Mouse (Mus musculus) liver, postnatal 0 days (tissue): ENCODE measurements around the gene Lactbl1. TPM values are rescaled to one million over a fixed set of nuclear protein-coding genes. Genes with fewer than 3 reads are reported as not detected.

ENCODE experiments used
- ATAC-seq: fragments of 200-750 bp; cut with Nextera tagmentation; 2 replicates; pipeline ENCODE4 v1.8.0; 2017; ENCODE audit warnings: mild to moderate bottlenecking, moderate library complexity
- DNase-seq: peaks from one replicate; pipeline ENCODE4 v3.0.0-alpha.2; 2016
- H3K27ac ChIP-seq: fragments of 300-500 bp; sonication (generic); 2 replicates; pipeline ENCODE4 v1.5.1; 2014; ENCODE audit warnings: antibody characterized with exemption, moderate library complexity, mild to moderate bottlenecking, low read depth
- H3K27me3 ChIP-seq: fragments of 300-500 bp; sonication (generic); 2 replicates; pipeline ENCODE4 v1.6.1; 2014; ENCODE audit warnings: low read length, control low read depth, mixed read lengths; ENCODE audit not compliant: insufficient read depth
- H3K36me3 ChIP-seq: fragments of 300-500 bp; sonication (generic); replicated peaks from 2 replicates; pipeline ENCODE4 v1.6.1; 2014; ENCODE audit warnings: mild to moderate bottlenecking, control low read depth, low read length, moderate library complexity, mixed read lengths; ENCODE audit not compliant: insufficient read depth
- H3K4me1 ChIP-seq: fragments of 300-500 bp; sonication (generic); 2 replicates; pipeline ENCODE4 v1.6.1; 2014; ENCODE audit warnings: antibody characterized with exemption, mild to moderate bottlenecking, control low read depth; ENCODE audit not compliant: insufficient read depth
- H3K4me2 ChIP-seq: fragments of 300-500 bp; sonication (generic); 2 replicates; pipeline ENCODE4 v1.6.1; 2014; ENCODE audit warnings: low read depth, mild to moderate bottlenecking, low read length, moderate library complexity, mixed read lengths
- H3K4me3 ChIP-seq: fragments of 300-500 bp; sonication (generic); 2 replicates; pipeline ENCODE4 v1.5.1; 2014; ENCODE audit warnings: low read depth, low read length
- H3K9ac ChIP-seq: fragments of 300-500 bp; sonication (generic); replicated peaks from 2 replicates; pipeline ENCODE4 v1.6.1; 2014; ENCODE audit warnings: mild to moderate bottlenecking, moderate library complexity
- H3K9me3 ChIP-seq: fragments of 300-500 bp; sonication (generic); 2 replicates; pipeline ENCODE4 v1.6.1; 2016; ENCODE audit warnings: mild to moderate bottlenecking, control low read depth, low read length, mixed read lengths
- CTCF ChIP-seq: sonication (generic); IDR thresholded peaks from 2 replicates; pipeline ENCODE4 v1.5.1; 2016; ENCODE audit warnings: antibody characterized with exemption, low read depth
- EP300 ChIP-seq: IDR thresholded peaks from 2 replicates; pipeline ENCODE4 v1.6.1; 2016; ENCODE audit warnings: antibody characterized with exemption, low read depth, mild to moderate bottlenecking
- WGBS: fragments of 180-500 bp; shearing (Covaris S2); extraction: QIAGEN DNeasy Blood & Tissue Kit; methylation state at CpG from one replicate; pipeline ENCODE4 v1.1.7; 2014; ENCODE audit not compliant: insufficient replicate concordance; 5-methylcytosine and 5-hydroxymethylcytosine counted together
- polyA plus RNA-seq: library from polyadenylated mRNA; unstranded; fragments of >200 nt; fragmentation: Nextera tagmentation; extraction: Ambion mirVana; gene quantifications from 2 replicates; pipeline ENCODE4 v1.2.1, GENCODE M21; 2015

The Lactbl1 gene
- polyA plus RNA-seq, 1 experiment from 2014 or later: not detected

DNA sequence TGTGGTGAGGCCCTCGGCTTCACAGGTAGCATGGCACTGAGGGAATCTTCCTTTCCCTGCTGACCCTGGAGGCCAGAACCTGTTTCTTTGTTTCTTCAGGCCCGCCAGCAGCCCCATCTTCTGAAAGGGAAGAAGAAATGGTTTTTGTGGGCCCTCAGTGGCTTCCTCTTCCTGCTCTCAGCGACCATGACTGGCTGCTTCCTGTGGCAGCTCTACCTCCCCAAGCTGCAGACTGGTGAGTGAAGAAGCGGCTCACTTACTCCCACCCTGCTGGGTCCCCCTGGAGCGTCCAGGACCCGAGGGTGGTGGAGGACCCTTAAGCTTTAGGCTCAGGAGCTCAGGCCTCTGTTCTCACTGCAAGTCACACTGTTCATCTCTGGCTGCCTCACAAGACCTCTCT, 4.2 kb downstream of the Lactbl1 start:
- no peak overlapping the region for H3K4me2 ChIP-seq
- DNase-seq (no peak), ATAC-seq (no peak)
- WGBS: 38% methylated on average over 6 of the region's 6 CpGs
- no peak for TF ChIP-seq CTCF
- no peak for TF ChIP-seq EP300
- no peaks in the 10 kb centered on the region for H3K27me3 ChIP-seq
- no peak overlapping the region for H3K27ac ChIP-seq
- H3K4me1 ChIP-seq: no peaks in the 10 kb centered on the region
- H3K36me3 ChIP-seq: no peaks in the 10 kb centered on the region
- no peak overlapping the region for H3K4me3 ChIP-seq
- H3K9ac ChIP-seq: no peak overlapping the region
- H3K9me3 ChIP-seq: no peaks in the 10 kb centered on the region

DNA sequence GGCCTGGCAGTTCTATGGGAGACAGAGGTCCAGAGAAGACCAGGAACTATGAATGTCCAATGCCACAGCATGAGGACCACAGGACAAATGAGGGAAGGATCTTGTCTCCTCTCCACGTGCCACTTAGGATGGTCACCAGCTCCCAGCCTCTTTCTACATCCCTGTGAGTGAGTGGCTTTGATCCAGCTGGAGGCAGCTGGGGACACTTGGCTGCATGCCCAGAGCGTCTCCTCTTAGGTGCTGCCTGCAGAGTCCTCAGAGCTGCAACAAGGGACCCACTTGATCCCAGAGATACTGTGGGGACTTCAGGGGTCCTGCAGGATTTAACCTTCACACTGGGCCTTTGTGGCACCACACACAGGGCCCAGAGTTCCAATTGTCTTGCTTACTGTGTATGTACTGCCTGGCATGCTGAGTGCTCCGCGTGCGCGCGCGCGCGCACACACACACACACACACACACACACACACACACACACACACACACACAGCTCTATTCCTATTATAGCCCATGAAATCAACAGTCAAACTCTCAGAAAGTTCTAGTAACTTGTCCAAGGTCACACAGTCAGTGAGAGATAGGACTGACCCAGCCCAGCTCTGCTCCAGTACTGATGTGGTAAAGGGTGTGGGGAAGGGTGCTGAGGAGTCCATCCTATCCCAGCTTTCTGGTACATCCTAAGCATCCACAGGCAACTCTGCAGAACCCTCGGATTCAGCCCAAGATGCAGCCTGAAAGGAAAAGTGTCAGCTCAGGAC, 9.0 kb downstream of the Lactbl1 start:
- DNase-seq (peak; percentile 55), ATAC-seq (no peak)
- Histone ChIP-seq H3K4me1 (no peaks in the 10 kb centered on the region), H3K9me3 (no peaks in the 10 kb centered on the region), H3K4me2 (no peak overlapping the region), H3K36me3 (no peaks in the 10 kb centered on the region), H3K9ac (no peak overlapping the region), H3K27ac (no peak overlapping the region), H3K27me3 (peaks cover under 1% of the 10 kb centered on the region), H3K4me3 (no peak overlapping the region)
- WGBS: 81% methylated on average over 11 of the region's 11 CpGs
- TF ChIP-seq EP300 (no peak), CTCF (no peak)

DNA sequence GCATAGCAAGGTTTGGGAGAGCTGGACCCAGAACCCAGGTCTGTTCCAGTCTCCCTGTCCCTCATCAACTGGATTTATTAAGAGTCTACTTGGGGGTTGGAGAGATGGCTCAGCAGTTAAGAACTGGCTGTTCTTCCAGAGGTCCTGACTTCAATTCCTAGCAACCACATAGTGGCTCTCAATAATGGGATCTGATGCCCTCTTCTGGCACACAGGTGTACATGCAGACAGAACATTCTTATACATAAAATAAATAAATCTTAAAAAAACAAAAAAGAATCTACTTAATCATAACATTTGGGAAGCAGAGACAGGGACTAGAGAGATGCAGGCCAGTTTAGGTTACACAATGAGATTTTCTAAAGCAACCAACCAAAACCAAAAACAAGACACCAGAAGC, 13.6 kb downstream of the Lactbl1 start:
- ATAC-seq (no peak), DNase-seq (no peak)
- Histone ChIP-seq H3K9me3 (no peaks in the 10 kb centered on the region), H3K9ac (no peak overlapping the region), H3K4me3 (no peak overlapping the region), H3K27ac (no peak overlapping the region), H3K4me1 (peaks cover 7% of the 10 kb centered on the region), H3K4me2 (no peak overlapping the region), H3K27me3 (peaks cover 23% of the 10 kb centered on the region), H3K36me3 (no peaks in the 10 kb centered on the region)
- no peak for TF ChIP-seq EP300
- TF ChIP-seq CTCF: peak; percentile 25; the same call in 1 of the 2 replicates

DNA sequence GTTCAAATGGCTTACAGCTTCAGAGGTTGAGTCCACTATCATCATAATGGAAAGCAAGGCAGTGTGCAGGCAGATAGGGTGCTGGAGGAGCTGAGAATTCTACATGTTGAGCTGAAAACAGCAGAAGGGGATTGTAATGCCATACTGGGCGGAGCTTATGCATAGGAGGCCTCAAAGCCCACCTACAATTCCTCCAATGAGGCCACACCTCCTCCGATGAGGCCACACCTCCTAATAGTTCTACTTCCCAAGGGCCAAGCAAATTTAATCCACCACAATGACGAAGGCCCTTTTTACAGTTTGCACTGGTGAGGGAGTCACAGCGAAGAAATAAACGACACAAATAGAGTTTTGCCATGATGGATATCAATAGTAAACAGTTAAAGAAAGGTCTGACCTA, 14.1 kb downstream of the Lactbl1 start:
- ATAC-seq: no peak

GRCm38 (mm10) chr4:136636983-136637562, 14.7 kb downstream of the Lactbl1 start:
- Histone ChIP-seq H3K4me3 (peak overlapping the region; percentile 36), H3K36me3 (no peaks in the 10 kb centered on the region), H3K27ac (no peak overlapping the region), H3K9ac (no peak overlapping the region), H3K4me1 (peaks cover 7% of the 10 kb centered on the region), H3K27me3 (peaks cover 23% of the 10 kb centered on the region), H3K9me3 (no peaks in the 10 kb centered on the region), H3K4me2 (peak overlapping the region; percentile 63)
- WGBS: 29% methylated on average over 37 of the region's 37 CpGs
- TF ChIP-seq EP300 (no peak), CTCF (no peak)
- ATAC-seq (no peak), DNase-seq (no peak)

More for the DNA sequence above, 14.1 kb downstream of the Lactbl1 start:
- Histone ChIP-seq H3K27me3 (peaks cover 23% of the 10 kb centered on the region), H3K4me1 (peaks cover 7% of the 10 kb centered on the region), H3K36me3 (no peaks in the 10 kb centered on the region), H3K4me2 (no peak overlapping the region), H3K4me3 (no peak overlapping the region), H3K9me3 (no peaks in the 10 kb centered on the region), H3K9ac (no peak overlapping the region), H3K27ac (no peak overlapping the region)
- WGBS: 62% methylated on average over 5 of the region's 5 CpGs
- no peak for TF ChIP-seq CTCF
- no peak for TF ChIP-seq EP300
- no peak for DNase-seq

DNA sequence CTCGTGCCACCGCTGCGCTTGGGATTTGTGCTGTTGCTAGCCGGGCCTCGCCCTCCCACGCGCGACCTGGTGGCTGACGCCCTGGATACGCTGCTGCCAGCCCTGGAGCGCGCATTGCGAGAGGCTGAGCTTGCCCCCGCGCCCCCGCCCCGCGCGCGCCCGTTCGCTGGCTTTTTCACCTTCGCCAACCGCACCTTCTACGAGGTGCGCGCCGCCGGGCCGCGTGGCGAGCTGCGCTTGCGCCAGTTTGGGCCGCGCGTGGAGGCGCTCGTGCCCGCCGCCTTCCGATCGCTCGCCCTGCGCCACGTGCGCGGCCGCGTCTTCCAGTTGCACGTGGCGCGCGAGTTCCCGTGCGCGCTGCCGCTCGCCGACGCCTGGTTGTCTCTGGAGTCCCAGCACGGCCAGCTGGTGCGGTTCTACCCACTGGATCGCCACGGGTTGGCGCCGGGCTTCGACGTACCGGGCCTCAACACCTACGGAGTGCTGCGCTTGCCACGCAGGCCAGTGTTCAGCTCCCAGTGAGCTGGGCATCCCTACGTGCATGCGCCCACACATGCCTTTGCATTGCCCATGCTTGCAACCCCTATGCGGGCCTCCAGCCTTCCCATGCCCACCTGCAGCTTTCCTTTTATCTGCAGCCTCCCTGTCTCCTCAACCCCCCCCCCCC, 15.3 kb downstream of the Lactbl1 start:
- Histone ChIP-seq H3K9ac (no peak overlapping the region), H3K4me3 (peak overlapping the region; percentile 36), H3K27me3 (peaks cover 23% of the 10 kb centered on the region)

More for the DNA sequence above, 15.3 kb downstream of the Lactbl1 start:
- WGBS: 4% methylated on average over 70 of the region's 76 CpGs
- H3K9me3 ChIP-seq: no peaks in the 10 kb centered on the region
- H3K4me1 ChIP-seq: peaks cover 7% of the 10 kb centered on the region
- ATAC-seq (no peak), DNase-seq (no peak)
- peak overlapping the region; percentile 63 for H3K4me2 ChIP-seq
- TF ChIP-seq EP300 (no peak), CTCF (no peak)
- H3K36me3 ChIP-seq: no peaks in the 10 kb centered on the region
- no peak overlapping the region for H3K27ac ChIP-seq
